Mouse (Mus musculus): ENCODE measurements around the gene Tfap2e. TPM values are rescaled to one million over a fixed set of nuclear protein-coding genes. Genes with fewer than 3 reads are reported as not detected.
A peak's percentile ranks its signal among the peaks of the same experiment; 100 is the strongest.

Tfap2e gene
- total and polyA plus RNA-seq, 2 experiments from 2014 or later: 0.86 to 1.1 TPM

DNA sequence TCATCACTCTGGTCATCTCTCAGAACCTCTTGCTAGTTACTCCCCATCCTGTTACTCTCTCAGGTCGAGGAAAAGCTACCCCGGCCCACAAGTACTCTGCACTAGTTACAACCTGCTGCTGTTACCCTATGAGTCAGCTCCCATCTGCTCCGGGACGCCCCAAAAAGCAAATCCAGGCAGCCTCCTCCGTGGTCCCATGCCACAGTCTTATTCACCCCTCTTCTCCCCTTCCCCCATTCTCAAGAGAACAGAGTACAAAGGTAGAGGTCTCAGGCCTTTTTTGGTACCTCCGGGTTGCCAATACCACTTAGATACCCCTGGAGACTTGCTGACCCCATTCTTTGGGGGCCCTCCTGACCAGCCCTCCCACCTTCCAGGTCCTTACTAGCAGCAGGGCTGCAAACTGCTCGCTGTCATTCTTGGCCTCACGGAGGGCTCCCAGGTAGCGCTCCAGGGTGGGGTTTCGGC, 15.6 kb upstream of the Tfap2e start:
- Histone ChIP-seq H3K36me3 (ENCODE audit: insufficient read depth) (peaks cover 31% of the 10 kb centered on the region), H3K4me1 (ENCODE audit: insufficient read depth) (peaks cover 30% of the 10 kb centered on the region), H3K27me3 (ENCODE audit: insufficient read depth, low read length) (no peaks in the 10 kb centered on the region), H3K9ac (peak overlapping the region; percentile 74), H3K27ac (ENCODE audit: low read depth, low read length) (no peak overlapping the region), H3K9me3 (ENCODE audit: low read length) (no peaks in the 10 kb centered on the region), H3K4me2 (ENCODE audit: low read depth) (peak overlapping the region; percentile 96), H3K4me3 (ENCODE audit: low read depth, low read length) (peak overlapping the region; percentile 69)
- ATAC-seq: no peak
- no peak for DNase-seq
- no peak for TF ChIP-seq CTCF (IDR thresholded peaks at IDR 0.05; ENCODE audit: low read depth)
- 35% methylated on average over 10 of the region's 10 CpGs for WGBS

DNA sequence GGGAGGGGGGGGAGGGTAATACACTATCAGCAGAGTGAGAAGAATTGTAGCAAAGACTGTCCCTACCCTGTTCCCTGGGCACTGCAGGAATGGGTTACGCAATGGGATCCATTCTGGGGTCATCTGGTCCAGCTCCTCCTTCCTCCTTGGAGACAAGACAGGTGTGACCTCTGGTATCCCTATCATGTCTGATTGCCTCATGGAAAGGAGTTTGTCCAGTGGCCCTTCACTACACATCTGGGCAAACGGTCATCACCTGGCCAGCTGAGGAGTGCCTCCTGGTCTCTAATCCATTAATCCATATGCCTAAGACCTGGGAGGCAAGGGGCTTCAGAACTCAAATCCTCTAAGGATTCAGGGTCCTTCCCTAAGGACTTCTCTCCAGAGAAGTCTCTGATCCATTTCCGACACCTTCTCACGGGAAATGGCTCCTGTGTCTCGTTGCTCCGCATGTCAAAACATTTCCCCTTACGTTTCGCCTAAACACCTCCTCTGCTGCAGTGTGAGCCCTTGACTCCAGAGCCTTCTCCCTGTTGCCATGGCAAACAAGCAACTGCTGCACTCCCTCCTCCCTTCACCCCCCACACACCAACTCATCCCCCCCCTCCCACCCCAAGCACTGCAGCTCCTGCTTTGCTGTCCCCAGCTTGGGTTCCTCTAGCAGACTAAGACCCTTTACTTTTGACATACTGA, 15.0 kb upstream of the Tfap2e start:
- WGBS: 52% methylated on average over 8 of the region's 8 CpGs
- no peak for DNase-seq
- no peak overlapping the region for H3K27ac ChIP-seq (ENCODE audit: low read depth, low read length)
- H3K4me3 ChIP-seq (ENCODE audit: low read depth, low read length): peak overlapping the region; percentile 69
- H3K4me2 ChIP-seq (ENCODE audit: low read depth): peak overlapping the region; percentile 96
- 0 out of 2 replicates have a peak overlapping the region, but pooled peaks have one; percentile 74 for H3K9ac ChIP-seq
- H3K27me3 ChIP-seq (ENCODE audit: insufficient read depth, low read length): no peaks in the 10 kb centered on the region
- H3K9me3 ChIP-seq (ENCODE audit: low read length): no peaks in the 10 kb centered on the region
- peaks cover 30% of the 10 kb centered on the region for H3K4me1 ChIP-seq (ENCODE audit: insufficient read depth)
- no peak for TF ChIP-seq CTCF (IDR thresholded peaks at IDR 0.05; ENCODE audit: low read depth)
- peaks cover 37% of the 10 kb centered on the region for H3K36me3 ChIP-seq (ENCODE audit: insufficient read depth)
- ATAC-seq: no peak

- peaks cover 29% of the 10 kb centered on the region for H3K4me1 ChIP-seq (ENCODE audit: insufficient read depth)
- H3K4me2 ChIP-seq (ENCODE audit: low read depth): peak overlapping the region; percentile 96
- DNase-seq: peak; percentile 79
- H3K27me3 ChIP-seq (ENCODE audit: insufficient read depth, low read length): no peaks in the 10 kb centered on the region
- ATAC-seq: no peak
- H3K36me3 ChIP-seq (ENCODE audit: insufficient read depth): peaks cover 45% of the 10 kb centered on the region
- H3K4me3 ChIP-seq (ENCODE audit: low read depth, low read length): peak overlapping the region; percentile 20
- no peaks in the 10 kb centered on the region for H3K9me3 ChIP-seq (ENCODE audit: low read length)
- no peak for TF ChIP-seq CTCF (IDR thresholded peaks at IDR 0.05; ENCODE audit: low read depth)
- H3K27ac ChIP-seq (ENCODE audit: low read depth, low read length): no peak overlapping the region
- H3K9ac ChIP-seq: 0 out of 2 replicates have a peak overlapping the region, but pooled peaks have one; percentile 33
- WGBS: 54% methylated on average over 26 of the region's 26 CpGs
These were observed 14.1 kb upstream of the Tfap2e start for GRCm38 (mm10) chr4:126750046-126750683.

DNA sequence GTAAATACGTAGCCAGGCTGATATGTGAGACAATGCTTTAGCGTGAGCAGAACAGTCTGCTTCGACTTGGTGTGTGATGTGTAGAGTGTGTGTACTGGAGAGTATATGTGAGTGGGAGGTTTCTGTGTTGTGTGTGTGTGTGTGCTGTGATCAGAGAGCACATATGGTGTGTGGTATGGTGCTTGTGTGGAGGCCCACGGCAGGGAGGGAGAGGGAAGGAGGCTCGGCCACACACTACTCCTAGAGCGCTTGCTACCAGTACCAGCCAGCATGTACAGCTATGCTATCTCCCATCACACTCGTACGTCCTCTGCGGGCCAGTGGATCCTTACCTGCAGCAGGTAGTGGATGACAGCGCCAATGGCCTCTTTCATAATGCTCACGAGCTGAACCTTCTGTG, 13.5 kb upstream of the Tfap2e start:
- no peak overlapping the region for H3K27ac ChIP-seq (ENCODE audit: low read depth, low read length)
- WGBS: 70% methylated on average over 11 of the region's 11 CpGs

GRCm38 (mm10) chr4:126748381-126748780, 12.3 kb upstream of the Tfap2e start:
- Histone ChIP-seq H3K9ac (no peak overlapping the region), H3K27ac (ENCODE audit: low read depth, low read length) (no peak overlapping the region), H3K4me1 (ENCODE audit: insufficient read depth) (peaks cover 24% of the 10 kb centered on the region), H3K4me2 (ENCODE audit: low read depth) (no peak overlapping the region), H3K27me3 (ENCODE audit: insufficient read depth, low read length) (no peaks in the 10 kb centered on the region), H3K4me3 (ENCODE audit: low read depth, low read length) (no peak overlapping the region), H3K36me3 (ENCODE audit: insufficient read depth) (peaks cover 62% of the 10 kb centered on the region), H3K9me3 (ENCODE audit: low read length) (no peaks in the 10 kb centered on the region)
- no peak for TF ChIP-seq CTCF (IDR thresholded peaks at IDR 0.05; ENCODE audit: low read depth)
- no peak for ATAC-seq
- DNase-seq: no peak
- 90% methylated on average over 8 of the region's 8 CpGs for WGBS

More for the DNA sequence above, 13.5 kb upstream of the Tfap2e start:
- no peak for ATAC-seq
- Histone ChIP-seq H3K4me1 (ENCODE audit: insufficient read depth) (peaks cover 24% of the 10 kb centered on the region), H3K36me3 (ENCODE audit: insufficient read depth) (peaks cover 51% of the 10 kb centered on the region), H3K4me2 (ENCODE audit: low read depth) (peak overlapping the region; percentile 96), H3K9me3 (ENCODE audit: low read length) (no peaks in the 10 kb centered on the region), H3K9ac (peak overlapping the region; percentile 33), H3K27me3 (ENCODE audit: insufficient read depth, low read length) (no peaks in the 10 kb centered on the region), H3K4me3 (ENCODE audit: low read depth, low read length) (peak overlapping the region; percentile 20)
- TF ChIP-seq CTCF (IDR thresholded peaks at IDR 0.05; ENCODE audit: low read depth): no peak
- DNase-seq: no peak

DNA sequence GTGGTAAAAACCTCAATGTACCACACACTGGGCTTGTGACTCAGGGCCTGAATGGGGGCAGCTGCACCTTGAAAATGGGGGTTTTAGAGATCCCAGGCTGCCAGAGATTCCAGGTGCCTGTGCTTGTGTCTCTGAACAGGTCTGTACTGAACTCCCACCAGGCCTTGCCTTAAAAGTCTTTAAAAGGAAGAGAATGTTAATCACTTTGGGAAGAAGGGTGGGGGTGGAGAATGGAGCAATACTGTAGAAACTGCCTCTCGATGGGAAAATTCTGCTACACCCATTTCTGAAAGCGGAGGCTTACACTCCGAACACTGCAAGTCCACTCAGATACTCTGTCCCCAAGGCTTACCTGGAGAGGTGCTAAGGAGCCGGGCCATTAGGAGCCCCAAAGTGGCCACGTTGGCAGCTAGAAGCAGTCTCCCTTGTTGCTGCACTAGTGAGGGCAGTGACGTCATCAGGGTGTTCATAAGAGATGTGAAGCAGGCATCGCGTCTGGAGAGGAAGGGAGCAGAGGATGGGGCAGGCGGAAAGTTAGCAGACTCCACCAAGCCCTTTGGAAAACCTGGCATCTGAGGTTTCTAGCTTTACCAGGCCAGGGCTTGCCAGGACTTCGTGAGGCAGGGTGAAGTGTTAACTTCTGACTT, 10.3 kb upstream of the Tfap2e start:
- Histone ChIP-seq H3K4me1 (ENCODE audit: insufficient read depth) (peaks cover 17% of the 10 kb centered on the region), H3K27me3 (ENCODE audit: insufficient read depth, low read length) (no peaks in the 10 kb centered on the region), H3K36me3 (ENCODE audit: insufficient read depth) (peaks cover 68% of the 10 kb centered on the region), H3K9me3 (ENCODE audit: low read length) (no peaks in the 10 kb centered on the region), H3K27ac (ENCODE audit: low read depth, low read length) (no peak overlapping the region), H3K4me3 (ENCODE audit: low read depth, low read length) (no peak overlapping the region), H3K9ac (no peak overlapping the region), H3K4me2 (ENCODE audit: low read depth) (no peak overlapping the region)
- WGBS: 76% methylated on average over 10 of the region's 10 CpGs
- no peak for ATAC-seq
- no peak for DNase-seq
- no peak for TF ChIP-seq CTCF (IDR thresholded peaks at IDR 0.05; ENCODE audit: low read depth)

All from forebrain, postnatal 0 days (tissue).